Mouse (Mus musculus) frontal cortex, adult 2 months (tissue): Measurements from ENCODE around the gene Ninl. TPM values are rescaled to one million over a fixed set of nuclear protein-coding genes. Genes with fewer than 3 reads are reported as not detected.
A peak's percentile ranks its signal among the peaks of the same experiment; 100 is the strongest.

Source experiments
- DNase-seq, 2 experiments: peaks; one replicate each; pipeline ENCODE4 v3.0.0; 2022; ENCODE audit warnings: low spot score in 1 of 2; ENCODE audit errors: extremely low spot score in 1 of 2
- polyA plus RNA-seq: library from polyadenylated mRNA; depleted of rRNA; stranded (reverse); fragments of >200 nt; gene quantifications from 2 replicates; pipeline ENCODE4 v1.2.3, GENCODE M21; 2012; rRNA removed

Ninl gene
- polyA plus RNA-seq = 6.2 and 7.2 TPM in 2 replicates

- DNase-seq = peak; percentile 87 to 93
Measured at GRCm38 (mm10) chr2:151039232-151039695, at the start of gene Ninl, which contains the start of gene Nanp. Gene Ninl (minus strand): TSS chr2:151039382. Gene Nanp (minus strand): TSS chr2:151039398.

DNA sequence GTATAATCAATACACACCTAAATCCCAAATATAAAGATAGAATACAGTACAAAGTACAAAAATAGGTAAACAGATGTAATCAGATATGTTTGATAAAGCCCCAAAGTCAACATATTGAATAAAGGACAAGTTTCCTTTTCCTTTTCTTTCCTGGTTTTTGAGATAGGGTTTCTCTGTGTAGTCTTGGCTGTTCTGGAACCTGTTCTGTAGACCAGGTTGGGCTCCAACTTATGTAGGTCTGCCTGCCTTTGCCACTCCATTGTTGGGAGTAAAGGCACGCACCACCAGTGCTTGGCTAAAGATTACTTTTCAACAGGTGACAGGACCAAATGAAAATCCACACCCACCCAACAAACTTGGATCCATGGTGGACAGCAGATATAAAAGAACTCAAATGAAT is 17.5 kb upstream of the Ninl start:
- DNase-seq = no peak

DNA sequence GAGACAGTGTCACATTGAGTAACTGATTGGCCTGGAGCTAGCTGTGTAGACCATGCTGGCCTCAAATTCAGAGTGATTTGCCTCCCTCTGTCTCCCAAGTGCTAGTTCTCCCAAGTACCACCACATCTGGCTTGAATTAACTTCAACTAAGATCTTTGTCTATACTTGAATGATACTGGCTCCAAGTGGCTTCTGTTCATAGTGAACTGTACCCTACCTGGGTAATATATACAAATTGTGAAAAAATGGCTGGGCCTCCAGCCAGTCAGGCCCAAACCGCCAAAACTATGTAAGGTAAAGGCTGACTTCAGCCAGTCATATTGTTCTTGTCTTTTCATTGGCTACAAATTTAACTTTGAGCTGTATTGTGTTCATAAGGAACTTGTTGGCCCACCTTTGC is 1.2 kb upstream of the Ninl start:
- DNase-seq = no peak

DNA sequence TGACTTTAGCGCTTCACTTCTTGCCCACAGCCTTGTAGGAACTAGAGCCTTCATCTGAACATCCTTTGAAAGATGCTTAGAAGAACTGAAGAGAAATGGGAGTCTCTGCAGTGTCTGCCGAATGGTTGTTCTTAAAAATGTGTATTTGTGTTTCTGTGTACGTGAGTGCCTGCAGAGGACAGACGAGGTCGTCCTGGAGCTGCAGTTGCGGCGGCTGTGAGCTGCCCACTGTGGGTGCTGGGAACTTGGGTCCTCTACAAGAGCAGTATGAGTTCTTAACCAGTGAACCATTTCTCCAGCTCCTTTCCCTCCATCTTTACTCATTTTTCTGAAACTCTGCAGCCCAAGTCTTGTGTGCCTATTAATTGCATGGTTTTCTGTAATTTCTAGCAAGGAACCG is 544 bp upstream of the Ninl start:
- no peak for DNase-seq

GRCm38 (mm10) chr2:151038811-151039222 is 365 bp downstream of the Ninl start:
- DNase-seq = peak in 1 of 2 experiments; percentile 44

DNA sequence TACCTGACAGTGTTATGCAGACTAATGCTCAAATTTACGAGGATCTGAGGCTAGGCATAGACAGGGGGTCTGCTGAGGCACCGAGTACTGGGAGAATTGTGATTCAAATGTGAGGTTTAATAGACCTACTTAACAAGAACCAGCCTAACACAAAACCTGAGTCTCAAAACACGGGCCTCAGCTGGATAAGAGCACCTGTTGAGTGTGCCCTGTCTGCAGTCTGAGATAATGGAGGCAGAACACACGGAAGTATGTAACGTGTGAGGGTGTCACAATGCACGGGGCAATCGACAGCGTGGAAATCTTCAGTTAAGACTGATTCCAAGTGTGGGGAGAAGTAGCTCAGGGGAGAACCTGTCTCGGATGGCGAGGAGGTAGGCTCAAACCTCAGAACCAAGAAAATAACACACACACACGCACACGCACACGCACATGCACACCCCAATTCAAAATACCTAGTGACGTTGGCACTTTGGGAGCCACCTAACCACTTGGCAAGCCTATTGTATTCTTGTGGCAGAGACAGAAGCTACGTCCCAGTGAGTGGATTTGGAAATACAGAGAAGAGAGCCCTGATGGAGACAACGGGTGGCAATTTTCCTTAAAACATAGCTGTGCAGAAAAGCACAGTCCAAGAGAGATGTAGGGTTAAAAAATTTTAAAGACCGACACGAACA is 1.2 kb downstream of the Ninl start:
- peak in 1 of 2 experiments; percentile 13 for DNase-seq

- DNase-seq = no peak
Measured at GRCm38 (mm10) chr2:151037292-151037691, 1.9 kb downstream of the Ninl start.

DNA sequence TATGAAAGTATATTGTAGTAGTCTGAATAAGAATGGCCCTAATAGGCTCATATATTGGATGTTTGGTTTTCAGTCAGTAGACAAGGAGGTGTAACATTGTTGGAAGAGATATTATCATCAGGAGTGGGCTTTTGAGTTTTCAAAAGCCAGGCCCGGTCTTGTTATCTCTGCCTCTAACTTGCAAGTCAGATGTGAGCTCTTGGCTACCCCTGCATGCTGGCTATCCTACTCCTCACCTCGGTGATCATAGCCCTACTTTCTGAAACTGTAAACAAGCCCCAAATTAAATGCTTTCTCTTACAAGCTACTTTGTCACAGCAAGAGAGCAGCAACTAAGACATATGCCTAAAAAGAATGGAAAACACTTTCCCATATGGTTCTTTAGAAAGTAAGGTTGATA is 2.5 kb downstream of the Ninl start:
- no peak for DNase-seq

DNA sequence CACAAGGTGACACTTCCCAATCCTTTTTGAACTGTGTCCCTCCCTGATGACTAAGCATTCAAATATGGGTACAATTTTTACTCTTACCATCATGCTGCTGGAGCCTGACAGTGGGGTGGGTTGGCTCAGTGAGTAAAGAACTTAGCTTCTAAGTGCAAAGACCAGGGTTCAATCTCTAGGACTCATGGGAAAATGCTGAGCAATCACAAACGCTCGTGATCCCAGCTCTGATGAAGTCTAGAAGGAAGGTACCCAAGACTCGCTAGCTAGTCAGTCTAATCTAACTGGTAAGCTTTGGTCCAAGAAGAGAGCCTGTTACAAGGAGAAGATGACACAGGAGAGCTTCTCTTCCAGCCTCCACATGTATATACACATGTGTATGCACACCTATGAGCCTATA is 4.7 kb downstream of the Ninl start:
- no peak for DNase-seq

GRCm38 (mm10) chr2:151021158-151021557 is 18.0 kb downstream of the Ninl start:
- no peak for DNase-seq

- no peak for DNase-seq
Measured at GRCm38 (mm10) chr2:151015316-151015715, 23.9 kb downstream of the Ninl start.

GRCm38 (mm10) chr2:151011273-151011672 is 27.9 kb downstream of the Ninl start:
- DNase-seq = no peak

GRCm38 (mm10) chr2:151009515-151010085 is 29.6 kb downstream of the Ninl start:
- DNase-seq = no peak

DNA sequence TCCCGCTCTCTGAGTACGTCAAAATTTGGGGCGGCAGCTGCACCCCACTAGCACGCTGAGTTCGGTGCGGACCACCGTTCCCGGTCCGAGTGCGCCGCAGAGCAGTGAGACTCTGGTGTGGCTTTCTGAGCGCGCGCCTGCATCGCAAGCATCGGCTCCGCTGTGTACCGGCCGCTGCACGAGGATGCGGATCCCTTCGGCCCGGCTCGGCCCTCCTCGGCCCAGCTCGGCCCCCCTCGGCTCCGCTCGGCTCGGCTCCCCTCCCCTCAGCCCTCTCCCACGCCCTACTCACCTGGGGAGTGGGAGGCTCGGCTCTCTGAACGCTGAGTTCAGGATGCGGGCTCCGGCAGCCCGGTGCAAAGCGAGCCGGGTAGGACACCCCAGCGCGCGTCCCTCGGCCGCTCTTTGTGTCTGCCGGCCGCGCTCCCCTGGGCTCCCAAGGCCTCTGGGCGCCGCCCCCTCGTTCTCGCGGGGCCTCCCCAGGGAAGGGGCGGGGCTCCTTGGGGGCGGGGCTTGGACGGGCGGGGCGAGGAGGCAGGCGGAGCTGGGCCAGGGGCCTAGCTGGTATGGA is 30.2 kb downstream of the Ninl start:
- peak in 1 of 2 experiments; percentile 60 for DNase-seq

GRCm38 (mm10) chr2:151008517-151008932 is 30.7 kb downstream of the Ninl start:
- DNase-seq = no peak

DNA sequence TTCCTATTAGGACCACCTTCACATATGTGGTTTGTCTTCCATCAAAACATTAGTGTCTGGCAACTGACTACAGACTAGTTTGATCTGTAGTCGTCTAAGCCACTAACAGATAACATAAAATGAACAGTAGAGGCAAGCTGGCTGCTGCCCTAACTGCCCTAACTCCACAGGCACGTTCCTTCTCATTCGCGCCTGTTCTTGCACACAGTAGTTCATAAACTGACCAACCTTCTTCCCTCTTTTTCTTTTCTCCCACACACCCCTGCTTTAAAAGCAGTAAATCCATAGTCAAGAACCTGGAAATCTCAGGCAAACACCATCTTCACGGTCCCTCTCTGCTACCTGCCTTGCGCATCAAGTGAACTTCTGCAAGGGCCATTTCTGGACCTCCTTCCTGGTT is 31.2 kb downstream of the Ninl start:
- no peak for DNase-seq

- no peak for DNase-seq
Measured at GRCm38 (mm10) chr2:151006281-151006945, 32.8 kb downstream of the Ninl start.

DNA sequence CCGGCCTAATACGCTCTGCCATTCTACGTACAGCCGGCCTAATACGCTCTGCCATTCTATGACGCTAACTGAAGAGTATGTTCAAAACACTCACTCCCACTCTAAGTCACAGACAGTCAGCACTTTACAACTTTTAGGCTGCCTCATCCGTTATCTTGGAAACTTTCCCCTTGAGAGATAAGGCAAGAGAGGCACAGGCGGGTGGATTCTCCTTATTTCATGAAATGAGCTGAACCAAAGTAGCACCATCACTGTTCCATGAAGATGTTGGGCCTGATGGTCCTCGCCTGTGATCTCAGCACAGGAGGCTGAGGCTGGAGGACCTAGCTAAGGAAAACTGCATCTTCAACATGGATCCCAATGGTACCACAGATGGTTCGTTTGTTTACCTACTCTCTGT is 34.8 kb downstream of the Ninl start:
- no peak for DNase-seq

DNA sequence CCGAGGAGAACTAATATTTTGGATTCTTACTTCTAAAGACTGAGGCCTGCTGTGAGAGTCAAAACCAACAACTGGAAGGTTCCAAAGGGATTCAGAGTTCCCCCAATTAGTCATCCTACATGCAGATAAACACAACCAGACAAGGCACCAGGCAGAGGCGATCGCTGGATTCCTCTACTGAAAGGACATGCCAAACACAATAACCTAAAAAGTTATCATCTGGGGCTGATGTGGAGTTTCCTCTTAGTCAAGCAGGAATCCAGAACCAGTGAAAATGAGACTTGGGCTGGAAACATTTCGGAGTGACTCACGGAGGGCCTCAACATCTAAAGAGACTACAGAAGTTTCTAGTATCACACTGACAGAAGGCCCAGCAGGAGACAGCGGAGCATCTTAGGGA is 35.4 kb downstream of the Ninl start:
- DNase-seq = no peak

- no peak for DNase-seq
Measured at GRCm38 (mm10) chr2:151001619-151002175, 37.5 kb downstream of the Ninl start.
